Mouse (Mus musculus): ENCODE measurements at regions not wholly inside any gene's neighbourhood (a gene's known extent, or its start where the extent isn't known, plus 50 kb on each side); places are given as distances from the start of the nearest gene placed in this dataset.

GRCm38 (mm10) chr15:38351701-38352100, 926.3 kb downstream of the 4930447A16Rik start:
- WGBS = 88% methylated on average over 3 of the region's 3 CpGs
- no peak for TF ChIP-seq POLR2A (IDR thresholded peaks at IDR 0.05; ENCODE audit: borderline replicate concordance, insufficient read depth, low read length)
- TF ChIP-seq CTCF (IDR thresholded peaks at IDR 0.05; ENCODE audit: borderline replicate concordance, insufficient read depth, low read depth, low read length) = no peak

GRCm38 (mm10) chr15:38353371-38353770, 928.0 kb downstream of the 4930447A16Rik start:
- no peak overlapping the region for H3K27ac ChIP-seq (ENCODE audit: insufficient read depth, low read length)
- no peak for TF ChIP-seq POLR2A (IDR thresholded peaks at IDR 0.05; ENCODE audit: borderline replicate concordance, insufficient read depth, low read length)
- TF ChIP-seq CTCF (IDR thresholded peaks at IDR 0.05; ENCODE audit: borderline replicate concordance, insufficient read depth, low read depth, low read length) = no peak
- H3K4me3 ChIP-seq (replicated peaks; ENCODE audit: insufficient read depth, low read depth, low read length) = no peak overlapping the region
- DNase-seq = no peak
- 13% methylated on average over 4 of the region's 4 CpGs for WGBS
- H3K4me1 ChIP-seq (ENCODE audit: control insufficient read depth, insufficient read depth, low read length) = peaks cover 5% of the 10 kb centered on the region
- no peaks in the 10 kb centered on the region for H3K27me3 ChIP-seq (ENCODE audit: control insufficient read depth, insufficient read depth, low read length)

More at GRCm38 (mm10) chr15:38351701-38352100, 926.3 kb downstream of the 4930447A16Rik start:
- H3K27ac ChIP-seq (ENCODE audit: insufficient read depth, low read length) = no peak overlapping the region
- H3K4me1 ChIP-seq (ENCODE audit: control insufficient read depth, insufficient read depth, low read length) = peaks cover 5% of the 10 kb centered on the region
- no peaks in the 10 kb centered on the region for H3K27me3 ChIP-seq (ENCODE audit: control insufficient read depth, insufficient read depth, low read length)
- no peak for DNase-seq
- H3K4me3 ChIP-seq (replicated peaks; ENCODE audit: insufficient read depth, low read depth, low read length) = no peak overlapping the region

- no peak overlapping the region for H3K4me3 ChIP-seq (replicated peaks; ENCODE audit: insufficient read depth, low read depth, low read length)
- H3K27ac ChIP-seq (ENCODE audit: insufficient read depth, low read length) = no peak overlapping the region
- no peaks in the 10 kb centered on the region for H3K27me3 ChIP-seq (ENCODE audit: control insufficient read depth, insufficient read depth, low read length)
- no peaks in the 10 kb centered on the region for H3K4me1 ChIP-seq (ENCODE audit: control insufficient read depth, insufficient read depth, low read length)
- TF ChIP-seq CTCF (IDR thresholded peaks at IDR 0.05; ENCODE audit: borderline replicate concordance, insufficient read depth, low read depth, low read length) = no peak
- no peak for TF ChIP-seq POLR2A (IDR thresholded peaks at IDR 0.05; ENCODE audit: borderline replicate concordance, insufficient read depth, low read length)
- no peak for DNase-seq
- 84% methylated on average over 3 of the region's 3 CpGs for WGBS
Observed at GRCm38 (mm10) chr15:38359053-38359452, 933.7 kb downstream of the 4930447A16Rik start.

- TF ChIP-seq POLR2A (IDR thresholded peaks at IDR 0.05; ENCODE audit: borderline replicate concordance, insufficient read depth, low read length) (no peak), CTCF (IDR thresholded peaks at IDR 0.05; ENCODE audit: borderline replicate concordance, insufficient read depth, low read depth, low read length) (no peak)
- H3K4me1 ChIP-seq (ENCODE audit: control insufficient read depth, insufficient read depth, low read length) = no peaks in the 10 kb centered on the region
- no peak for DNase-seq
- no peak overlapping the region for H3K27ac ChIP-seq (ENCODE audit: insufficient read depth, low read length)
- H3K27me3 ChIP-seq (ENCODE audit: control insufficient read depth, insufficient read depth, low read length) = no peaks in the 10 kb centered on the region
- 87% methylated on average over 5 of the region's 5 CpGs for WGBS
- no peak overlapping the region for H3K4me3 ChIP-seq (replicated peaks; ENCODE audit: insufficient read depth, low read depth, low read length)
Observed at GRCm38 (mm10) chr15:38363522-38363921, 938.2 kb downstream of the 4930447A16Rik start.

- Histone ChIP-seq H3K4me1 (ENCODE audit: control insufficient read depth, insufficient read depth, low read length) (no peaks in the 10 kb centered on the region), H3K4me3 (replicated peaks; ENCODE audit: insufficient read depth, low read depth, low read length) (no peak overlapping the region), H3K27me3 (ENCODE audit: control insufficient read depth, insufficient read depth, low read length) (no peaks in the 10 kb centered on the region), H3K27ac (ENCODE audit: insufficient read depth, low read length) (no peak overlapping the region)
- no peak for TF ChIP-seq POLR2A (IDR thresholded peaks at IDR 0.05; ENCODE audit: borderline replicate concordance, insufficient read depth, low read length)
- no peak for TF ChIP-seq CTCF (IDR thresholded peaks at IDR 0.05; ENCODE audit: borderline replicate concordance, insufficient read depth, low read depth, low read length)
- DNase-seq = no peak
- 93% methylated on average over 3 of the region's 3 CpGs for WGBS
Observed at GRCm38 (mm10) chr15:38364014-38364413, 938.7 kb downstream of the 4930447A16Rik start.

- no peak for TF ChIP-seq CTCF (IDR thresholded peaks at IDR 0.05; ENCODE audit: borderline replicate concordance, insufficient read depth, low read depth, low read length)
- DNase-seq = no peak
- H3K4me3 ChIP-seq (replicated peaks; ENCODE audit: insufficient read depth, low read depth, low read length) = no peak overlapping the region
- WGBS = 95% methylated on average over 5 of the region's 5 CpGs
- H3K27me3 ChIP-seq (ENCODE audit: control insufficient read depth, insufficient read depth, low read length) = no peaks in the 10 kb centered on the region
- no peak overlapping the region for H3K27ac ChIP-seq (ENCODE audit: insufficient read depth, low read length)
- no peaks in the 10 kb centered on the region for H3K4me1 ChIP-seq (ENCODE audit: control insufficient read depth, insufficient read depth, low read length)
Observed at GRCm38 (mm10) chr15:38367643-38368042, 942.3 kb downstream of the 4930447A16Rik start.

GRCm38 (mm10) chr15:38368291-38368690, 942.9 kb downstream of the 4930447A16Rik start:
- 90% methylated on average over 4 of the region's 4 CpGs for WGBS
- no peak overlapping the region for H3K4me3 ChIP-seq (replicated peaks; ENCODE audit: insufficient read depth, low read depth, low read length)

GRCm38 (mm10) chr15:38371404-38372090, 946.2 kb downstream of the 4930447A16Rik start:
- Histone ChIP-seq H3K4me1 (ENCODE audit: control insufficient read depth, insufficient read depth, low read length) (peaks cover 9% of the 10 kb centered on the region), H3K27ac (ENCODE audit: insufficient read depth, low read length) (no peak overlapping the region), H3K27me3 (ENCODE audit: control insufficient read depth, insufficient read depth, low read length) (no peaks in the 10 kb centered on the region), H3K4me3 (replicated peaks; ENCODE audit: insufficient read depth, low read depth, low read length) (no peak overlapping the region)
- no peak for DNase-seq
- no peak for TF ChIP-seq CTCF (IDR thresholded peaks at IDR 0.05; ENCODE audit: borderline replicate concordance, insufficient read depth, low read depth, low read length)
- TF ChIP-seq POLR2A (IDR thresholded peaks at IDR 0.05; ENCODE audit: borderline replicate concordance, insufficient read depth, low read length) = no peak
- WGBS = 75% methylated on average over 12 of the region's 12 CpGs

More at GRCm38 (mm10) chr15:38368291-38368690, 942.9 kb downstream of the 4930447A16Rik start:
- Histone ChIP-seq H3K27ac (ENCODE audit: insufficient read depth, low read length) (no peak overlapping the region), H3K4me1 (ENCODE audit: control insufficient read depth, insufficient read depth, low read length) (no peaks in the 10 kb centered on the region; the same call in 1 of the 2 replicates), H3K27me3 (ENCODE audit: control insufficient read depth, insufficient read depth, low read length) (no peaks in the 10 kb centered on the region)
- no peak for DNase-seq
- TF ChIP-seq CTCF (IDR thresholded peaks at IDR 0.05; ENCODE audit: borderline replicate concordance, insufficient read depth, low read depth, low read length) = no peak
